Mouse (Mus musculus) ES-E14 (cell line): ENCODE measurements around the gene Rgs3.

Experiments
- CHD2 ChIP-seq: IDR thresholded peaks from 2 replicates; pipeline ENCODE4 v1.6.1; 2014; ENCODE audit warnings: mild to moderate bottlenecking, low read depth, low read length, inconsistent platforms
- HCFC1 ChIP-seq: IDR thresholded peaks from 2 replicates; pipeline ENCODE4 v1.6.1; 2012; ENCODE audit warnings: low read length, inconsistent platforms, borderline replicate concordance; ENCODE audit not compliant: insufficient read depth

DNA sequence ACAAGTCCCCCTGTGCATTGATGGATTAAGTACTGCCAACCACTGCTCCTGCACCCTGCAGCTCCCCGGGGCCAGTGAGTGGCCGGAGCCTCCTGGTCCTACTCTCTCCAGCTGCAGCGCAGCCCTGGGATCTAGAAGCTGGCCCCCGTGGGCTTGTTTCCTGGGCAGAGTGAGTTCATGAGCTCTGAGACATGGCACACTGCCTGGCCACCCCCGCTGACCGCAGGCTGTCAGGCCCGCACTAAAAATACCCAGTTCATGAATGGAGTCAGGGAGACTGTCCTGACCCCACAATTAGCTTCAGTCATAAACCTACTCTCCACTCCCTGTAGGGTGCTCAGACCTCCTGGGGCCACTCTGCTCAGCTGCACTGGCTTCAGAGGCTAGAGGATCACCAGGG, 176.8 kb downstream of the Rgs3 start:
- no peak for TF ChIP-seq CHD2
- no peak for TF ChIP-seq HCFC1
